In the genomic region with DNA sequence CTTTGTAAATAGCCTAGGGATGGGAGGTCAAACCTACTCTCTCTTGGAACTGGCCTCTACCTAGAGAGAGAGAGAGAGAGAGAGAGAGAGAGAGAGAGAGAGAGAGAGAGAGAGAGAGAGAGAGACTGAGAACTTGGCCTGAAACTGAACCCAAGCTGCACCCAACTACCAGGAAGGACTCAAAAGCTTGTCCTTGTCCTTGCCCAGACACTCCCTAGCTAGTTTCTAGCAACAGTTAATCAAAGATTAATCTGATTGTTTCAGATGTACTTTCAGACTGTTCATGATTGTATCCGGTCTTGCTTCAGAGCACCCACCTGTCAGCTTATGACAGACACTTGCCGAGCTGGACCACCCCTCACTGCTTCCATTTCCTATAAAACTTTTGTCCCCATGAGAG, we compare ENCODE assay signal across 13 mouse cellular contexts.
"Had no signal": no experiment of that assay in that cellular context is flagged by ENCODE, and none has a peak within 500 bp of the region (broad histone marks: within the 10 kb centered on the region; RNA-seq: fewer than 3 reads in every experiment).

No protein-coding gene starts in this region.

- H3K36me3 ChIP-seq: limb, embryonic 15.5 days; liver, embryonic 13.5 days; midbrain, embryonic 12.5 days; neural tube, embryonic 13.5 days; stomach, embryonic 15.5 days had no signal

- H3K4me1 ChIP-seq: limb, embryonic 15.5 days; liver, embryonic 13.5 days; midbrain, embryonic 12.5 days; neural tube, embryonic 13.5 days; stomach, embryonic 15.5 days had no signal

- H3K9me3 ChIP-seq: limb, embryonic 15.5 days; liver, embryonic 13.5 days; midbrain, embryonic 12.5 days; neural tube, embryonic 13.5 days; stomach, embryonic 15.5 days had no signal

- H3K27me3 ChIP-seq: limb, embryonic 15.5 days; liver, embryonic 13.5 days; midbrain, embryonic 12.5 days; neural tube, embryonic 13.5 days; stomach, embryonic 15.5 days had no signal

- H3K4me2 ChIP-seq: limb, embryonic 15.5 days; liver, embryonic 13.5 days; midbrain, embryonic 12.5 days; neural tube, embryonic 13.5 days; stomach, embryonic 15.5 days had no signal

- ATAC-seq: inflammation-experienced regulatory T-cells, adult 6 months; midbrain, embryonic 16.5 days had no signal

- H3K4me3 ChIP-seq: left cerebral cortex, adult 2 months; limb, embryonic 15.5 days; liver, embryonic 13.5 days; midbrain, embryonic 12.5 days; neural tube, embryonic 13.5 days; stomach, embryonic 15.5 days had no signal

- H3K27ac ChIP-seq: left cerebral cortex, adult 2 months; limb, embryonic 15.5 days; liver, embryonic 13.5 days; midbrain, embryonic 12.5 days; neural tube, embryonic 13.5 days; stomach, embryonic 15.5 days had no signal

- DNase-seq: kidney, adult 8-10 months; kidney, postnatal 14 days; liver, embryonic 13.5 days; lung, adult 18-20 months; right cerebral cortex, postnatal 14 days; thymus, postnatal 4 days had no signal

- H3K9ac ChIP-seq: limb, embryonic 15.5 days; liver, embryonic 13.5 days; midbrain, embryonic 12.5 days; neural tube, embryonic 13.5 days; stomach, embryonic 15.5 days had no signal
